Mouse (Mus musculus) spleen, adult 18-20 months (tissue): Measurements from ENCODE around the gene Dusp14.
A peak's percentile ranks its signal among the peaks of the same experiment; 100 is the strongest.

Experiments used
- DNase-seq, 2 experiments: peaks; one replicate each; pipeline ENCODE4 v3.0.0; 2022; ENCODE audit warnings: mixed read lengths in 2 of 2

Dusp14 gene

GRCm38 (mm10) chr11:84066071-84066481, 3.0 kb downstream of the Dusp14 start:
- no peak for DNase-seq

- DNase-seq: no peak
These were observed 5.3 kb downstream of the Dusp14 start for GRCm38 (mm10) chr11:84063631-84064209.

- no peak for DNase-seq
These were observed 6.3 kb downstream of the Dusp14 start for GRCm38 (mm10) chr11:84062805-84063204.

GRCm38 (mm10) chr11:84061881-84062280, 7.2 kb downstream of the Dusp14 start:
- DNase-seq: no peak

- no peak for DNase-seq
These were observed 8.4 kb downstream of the Dusp14 start for GRCm38 (mm10) chr11:84060635-84061034.

GRCm38 (mm10) chr11:84059784-84060183, 9.3 kb downstream of the Dusp14 start:
- DNase-seq: no peak

GRCm38 (mm10) chr11:84057418-84057817, 11.6 kb downstream of the Dusp14 start:
- DNase-seq: no peak

- DNase-seq: no peak
These were observed 15.4 kb downstream of the Dusp14 start for GRCm38 (mm10) chr11:84053524-84054163.

- no peak for DNase-seq
These were observed 16.0 kb downstream of the Dusp14 start for GRCm38 (mm10) chr11:84053055-84053454.

- DNase-seq: no peak
These were observed 20.6 kb downstream of the Dusp14 start for GRCm38 (mm10) chr11:84048411-84048810.

- DNase-seq: no peak
These were observed 21.8 kb downstream of the Dusp14 start for GRCm38 (mm10) chr11:84047270-84047669.

- DNase-seq: no peak
These were observed 24.1 kb downstream of the Dusp14 start for GRCm38 (mm10) chr11:84044988-84045387.

- DNase-seq: no peak
These were observed 26.0 kb downstream of the Dusp14 start for GRCm38 (mm10) chr11:84042808-84043762.

GRCm38 (mm10) chr11:84040621-84041020, 28.4 kb downstream of the Dusp14 start:
- no peak for DNase-seq

GRCm38 (mm10) chr11:84033671-84034070, 35.4 kb downstream of the Dusp14 start:
- DNase-seq: no peak

GRCm38 (mm10) chr11:84032559-84032958, 36.5 kb downstream of the Dusp14 start:
- no peak for DNase-seq

- DNase-seq: peak in 1 of 2 experiments; percentile 17
These were observed 37.1 kb downstream of the Dusp14 start for GRCm38 (mm10) chr11:84031971-84032370.

GRCm38 (mm10) chr11:84028271-84029028, 40.6 kb downstream of the Dusp14 start:
- DNase-seq: no peak

GRCm38 (mm10) chr11:84027231-84027630, 41.8 kb downstream of the Dusp14 start:
- no peak for DNase-seq

- no peak for DNase-seq
These were observed 52.1 kb downstream of the Dusp14 start for GRCm38 (mm10) chr11:84016810-84017508.

- DNase-seq: no peak
These were observed 52.8 kb downstream of the Dusp14 start for GRCm38 (mm10) chr11:84016147-84016809.

GRCm38 (mm10) chr11:84013105-84013504, 56.0 kb downstream of the Dusp14 start:
- DNase-seq: no peak
